Mouse (Mus musculus) cerebellum, adult 2 months (tissue): Measurements from ENCODE around the gene Amz1. TPM values are rescaled to one million over a fixed set of nuclear protein-coding genes. Genes with fewer than 3 reads are reported as not detected.

Experiments
- DNase-seq, 2 experiments: peaks; one replicate each; pipeline ENCODE4 v3.0.0; 2021
- H3K27ac ChIP-seq: fragments of 200-500 bp; 2 replicates; pipeline ENCODE4 v1.5.1; 2012; ENCODE audit warnings: low read length, control low read depth, inconsistent platforms; ENCODE audit not compliant: insufficient read depth
- H3K27me3 ChIP-seq: fragments of 200-500 bp; 2 replicates; pipeline ENCODE4 v1.6.1; 2012; ENCODE audit warnings: inconsistent platforms, mild to moderate bottlenecking, low read length, moderate library complexity; ENCODE audit not compliant: control insufficient read depth, insufficient read depth
- H3K4me1 ChIP-seq: fragments of 200-500 bp; 2 replicates; pipeline ENCODE4 v1.6.1; 2011; ENCODE audit warnings: low read length; ENCODE audit not compliant: control insufficient read depth, insufficient read depth
- H3K4me3 ChIP-seq: fragments of 200-500 bp; replicated peaks from 2 replicates; pipeline ENCODE3; 2011; ENCODE audit warnings: mild to moderate bottlenecking, low read depth, low read length, control low read depth; ENCODE audit not compliant: insufficient read depth
- CTCF ChIP-seq: fragments of 200-500 bp; IDR thresholded peaks from 2 replicates; pipeline ENCODE4 v1.5.1; 2011; ENCODE audit warnings: low read depth, mild to moderate bottlenecking, control low read depth, low read length, moderate library complexity, borderline replicate concordance; ENCODE audit not compliant: insufficient read depth
- POLR2A ChIP-seq: fragments of 200-500 bp; IDR thresholded peaks from 2 replicates; pipeline ENCODE4 v1.6.1; 2011; ENCODE audit warnings: low read length, control low read depth, borderline replicate concordance; ENCODE audit not compliant: insufficient read depth
- WGBS: fragments of 180-500 bp; shearing (Covaris S2); methylation state at CpG from one replicate; pipeline ENCODE4 v1.1.7; 2018; 5-methylcytosine and 5-hydroxymethylcytosine counted together
- polyA plus RNA-seq: library from polyadenylated mRNA; depleted of rRNA; stranded (reverse); fragments of >200 nt; gene quantifications from 2 replicates; pipeline ENCODE4 v1.2.3, GENCODE M21; 2012

The Amz1 gene
- polyA plus RNA-seq, 1 experiment = 4.6 TPM

DNA sequence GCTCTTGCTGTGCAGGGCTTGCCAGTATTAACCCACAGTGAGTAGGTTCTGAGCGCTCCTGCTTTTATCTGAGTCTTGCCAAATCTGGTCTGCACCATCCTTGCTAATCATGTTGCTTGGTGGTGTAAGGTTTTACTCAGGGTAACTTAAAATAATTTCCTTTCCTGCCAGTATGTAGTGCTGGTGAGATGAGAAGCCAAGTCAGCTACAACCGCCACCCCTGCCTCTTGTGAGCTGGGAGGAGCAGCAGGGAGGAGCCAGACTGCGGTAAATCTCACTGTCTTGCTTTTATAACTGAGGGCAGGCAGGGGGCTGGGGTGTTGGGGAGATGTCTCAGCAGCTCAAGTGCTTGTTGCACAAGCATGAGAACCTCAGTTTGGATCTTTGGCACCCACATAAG lies 35.5 kb upstream of the Amz1 start:
- no peak for TF ChIP-seq CTCF
- no peak for TF ChIP-seq POLR2A
- Histone ChIP-seq H3K4me1 (no peaks in the 10 kb centered on the region), H3K27me3 (no peaks in the 10 kb centered on the region), H3K4me3 (no peak overlapping the region), H3K27ac (no peak overlapping the region)
- 68% methylated on average over 3 of the region's 3 CpGs for WGBS
- no peak for DNase-seq

- Histone ChIP-seq H3K27me3 (no peaks in the 10 kb centered on the region), H3K27ac (no peak overlapping the region), H3K4me3 (no peak overlapping the region), H3K4me1 (no peaks in the 10 kb centered on the region)
- DNase-seq = no peak
- no peak for TF ChIP-seq POLR2A
- no peak for TF ChIP-seq CTCF
- WGBS = 83% methylated on average over 7 of the region's 7 CpGs
Observed at GRCm38 (mm10) chr5:140695987-140696386, 27.9 kb upstream of the Amz1 start.

DNA sequence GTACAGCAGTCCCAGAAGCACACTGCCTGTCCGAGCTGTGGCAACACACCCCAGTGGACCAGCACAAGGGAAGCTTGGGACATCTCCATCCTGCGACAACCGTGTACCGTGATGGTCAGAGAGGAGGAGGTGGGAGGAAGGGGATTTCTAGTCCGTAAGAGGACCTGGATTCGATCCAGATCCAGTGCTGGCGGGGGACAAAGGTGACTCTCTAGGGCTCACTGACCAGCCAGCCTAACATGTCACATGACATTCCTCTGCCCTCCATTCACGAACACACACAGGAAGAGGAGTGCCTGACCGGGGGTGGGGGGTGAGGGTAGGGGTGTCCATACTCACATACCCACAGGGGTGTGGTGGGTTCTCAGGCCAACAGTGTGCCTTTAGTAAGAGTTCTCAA lies 24.2 kb upstream of the Amz1 start:
- TF ChIP-seq CTCF (no peak), POLR2A (no peak)
- WGBS = 74% methylated on average over 9 of the region's 9 CpGs
- no peak overlapping the region for H3K27ac ChIP-seq
- DNase-seq = peak in 1 of 2 experiments; percentile 15
- H3K4me3 ChIP-seq = no peak overlapping the region
- H3K27me3 ChIP-seq = no peaks in the 10 kb centered on the region
- no peaks in the 10 kb centered on the region for H3K4me1 ChIP-seq

- peaks cover 8% of the 10 kb centered on the region for H3K4me1 ChIP-seq
- 0 out of 2 replicates have a peak overlapping the region, but pooled peaks have one; percentile 9 for H3K27ac ChIP-seq
- H3K4me3 ChIP-seq = peak overlapping the region; percentile 59
- no peaks in the 10 kb centered on the region for H3K27me3 ChIP-seq
- DNase-seq = no peak
- 1% methylated on average over 25 of the region's 25 CpGs for WGBS
- no peak for TF ChIP-seq POLR2A
- no peak for TF ChIP-seq CTCF
Observed at GRCm38 (mm10) chr5:140701661-140702060, 22.3 kb upstream of the Amz1 start.

GRCm38 (mm10) chr5:140702103-140702513 lies 21.8 kb upstream of the Amz1 start, which contains the start of gene Iqce:
TSS of gene Iqce (minus strand) at chr5:140702378.
- Histone ChIP-seq H3K4me1 (peaks cover 8% of the 10 kb centered on the region), H3K27me3 (no peaks in the 10 kb centered on the region), H3K4me3 (peak within 1 kb of the TSS; percentile 59), H3K27ac (peak within 1 kb of the TSS; percentile 17; the same call in 1 of the 2 replicates)
- under 1% methylated on average over 33 of the region's 33 CpGs for WGBS
- DNase-seq = peak; percentile 96 to 98
- no peak for TF ChIP-seq CTCF
- TF ChIP-seq POLR2A = peak; percentile 44; the same call in 1 of the 2 replicates

GRCm38 (mm10) chr5:140702618-140703175 lies 21.2 kb upstream of the Amz1 start:
- TF ChIP-seq CTCF = no peak
- TF ChIP-seq POLR2A = no peak
- WGBS = 64% methylated on average over 19 of the region's 19 CpGs
- peak; percentile 18 to 38 for DNase-seq
- no peaks in the 10 kb centered on the region for H3K27me3 ChIP-seq
- H3K4me1 ChIP-seq = peaks cover 8% of the 10 kb centered on the region
- peak overlapping the region; percentile 59 for H3K4me3 ChIP-seq
- H3K27ac ChIP-seq = peak overlapping the region; percentile 17; the same call in 1 of the 2 replicates

DNA sequence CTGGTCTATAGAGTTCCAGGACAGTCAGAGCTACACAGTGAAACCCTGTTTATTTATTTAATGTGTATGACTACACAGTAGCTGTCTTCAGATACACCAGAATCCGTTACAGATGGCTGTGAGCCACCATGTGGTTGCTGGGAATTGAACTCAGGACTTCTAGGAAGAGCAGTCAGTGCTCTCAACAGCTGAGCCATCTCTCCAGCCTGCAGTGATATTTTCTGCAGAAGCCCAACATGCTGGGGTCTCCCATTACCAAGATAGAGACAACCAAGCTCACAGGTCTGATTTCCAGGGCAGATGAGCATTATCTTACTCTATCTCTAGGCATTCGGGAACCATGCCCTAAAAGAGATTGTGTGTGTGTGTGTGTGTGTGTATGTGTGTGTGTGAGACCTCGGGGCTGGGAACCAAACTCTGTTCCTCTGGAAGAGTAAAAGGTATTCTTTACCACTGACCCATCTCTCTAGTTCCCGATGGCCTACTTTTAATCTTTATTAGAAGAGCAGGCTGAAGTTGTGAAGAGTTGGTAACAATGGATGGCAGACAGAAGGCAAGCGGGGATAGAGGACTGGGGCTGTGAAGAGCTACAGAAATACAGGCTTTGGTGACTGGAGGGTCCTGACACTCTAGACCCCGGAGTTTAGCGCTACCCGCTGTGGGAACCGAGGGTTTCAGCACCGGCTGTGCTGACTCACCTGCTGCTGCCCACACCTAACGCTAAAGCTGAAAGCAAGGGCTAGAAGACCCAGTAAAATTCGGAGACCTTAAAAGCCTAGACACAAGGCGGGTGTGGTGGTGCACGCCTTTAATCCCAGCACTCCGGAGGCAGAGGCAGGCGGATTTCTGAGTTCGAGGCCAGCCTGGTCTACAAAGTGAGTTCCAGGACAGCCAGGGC lies 20.2 kb upstream of the Amz1 start:
- Histone ChIP-seq H3K4me3 (no peak overlapping the region), H3K27me3 (no peaks in the 10 kb centered on the region), H3K27ac (0 out of 2 replicates have a peak overlapping the region, but pooled peaks have one; percentile 2), H3K4me1 (peaks cover 8% of the 10 kb centered on the region)
- peak in 1 of 2 experiments; percentile 48 for DNase-seq
- 39% methylated on average over 17 of the region's 17 CpGs for WGBS
- TF ChIP-seq POLR2A (no peak), CTCF (no peak)
